Mouse (Mus musculus) cerebellum, adult 2 months (tissue): ENCODE measurements around the gene Wdr89.
A peak's percentile ranks its signal among the peaks of the same experiment; 100 is the strongest.

Experiments used
- CTCF ChIP-seq: fragments of 200-500 bp; IDR thresholded peaks from 2 replicates; pipeline ENCODE4 v1.5.1; 2011; ENCODE audit warnings: low read depth, mild to moderate bottlenecking, control low read depth, low read length, moderate library complexity, borderline replicate concordance; ENCODE audit not compliant: insufficient read depth
- POLR2A ChIP-seq: fragments of 200-500 bp; IDR thresholded peaks from 2 replicates; pipeline ENCODE4 v1.6.1; 2011; ENCODE audit warnings: low read length, control low read depth, borderline replicate concordance; ENCODE audit not compliant: insufficient read depth

- peak; percentile 67 for TF ChIP-seq POLR2A
- TF ChIP-seq CTCF = peak; percentile 31; the same call in 1 of the 2 replicates
Observed at GRCm38 (mm10) chr12:75669258-75670106, at the start of gene Wdr89.
